Mouse (Mus musculus): ENCODE results near the gene Rnaseh2b. TPM values are rescaled to one million over a fixed set of nuclear protein-coding genes. Genes with fewer than 3 reads are reported as not detected.

Gene Rnaseh2b
- polyA plus RNA-seq (2015; fragmentation: Nextera tagmentation; extraction: Ambion mirVana) = 80.0 and 98.5 TPM in 2 replicates

DNA sequence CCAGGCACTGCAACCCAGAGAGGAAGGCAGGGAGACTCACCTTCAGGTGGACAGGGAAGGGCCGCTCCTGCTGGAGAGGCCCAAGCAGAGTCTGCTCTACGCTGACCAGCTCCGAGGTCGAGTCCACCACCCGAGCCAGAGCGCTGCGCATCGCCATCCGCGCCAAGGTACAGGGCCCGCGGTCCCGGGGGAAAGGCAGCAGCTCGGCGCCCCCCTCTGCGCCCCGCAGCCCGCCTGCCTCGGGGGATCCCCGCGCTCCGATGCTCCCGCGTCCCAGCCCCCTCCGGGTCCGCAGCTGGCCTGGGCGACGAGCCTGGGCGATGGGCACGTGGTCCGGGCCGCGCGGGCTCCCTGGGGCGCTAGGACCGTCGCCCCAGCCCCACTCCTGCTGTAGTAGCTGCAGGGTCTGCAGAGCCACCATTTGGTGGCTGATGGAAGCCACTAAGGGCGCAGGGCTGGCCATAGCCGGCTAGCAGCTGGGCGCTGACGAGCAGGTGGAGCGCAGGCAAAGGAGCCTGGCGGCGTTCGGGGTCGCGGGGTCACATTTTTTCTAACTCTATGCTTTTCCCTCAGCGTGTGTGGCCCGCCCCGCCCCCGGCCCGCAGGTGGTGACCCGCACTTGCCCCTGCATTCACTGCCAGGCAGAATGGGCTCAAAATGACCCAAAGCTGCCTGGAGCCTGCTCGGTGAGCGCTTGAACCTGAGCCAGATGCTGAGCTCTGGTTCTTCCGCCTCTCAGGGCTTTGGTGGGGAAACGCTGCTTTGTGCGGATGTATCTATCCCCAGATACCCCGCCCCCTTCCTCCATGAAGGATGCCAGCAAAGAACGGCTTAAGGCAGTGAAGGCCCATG, at the start of gene Rnaseh2b, which contains the start of gene Dleu7:
Gene Rnaseh2b, plus strand, starts transcription at position 102 of the 852 bp plus-strand sequence.
Gene Dleu7, minus strand, starts transcription at position 560 of the 852 bp plus-strand sequence.

Other genes with a start within 250 kb of the Rnaseh2b start
- gene Dleu7, start 458 bp downstream of the Rnaseh2b start, polyA plus RNA-seq (2015; fragmentation: Nextera tagmentation; extraction: Ambion mirVana) = 0.24 and 0.32 TPM in 2 replicates
- not detected in 2 replicates for gene Gucy1b2, start 163.7 kb downstream of the Rnaseh2b start, polyA plus RNA-seq (2015; fragmentation: Nextera tagmentation; extraction: Ambion mirVana)

All from spleen, postnatal 0 days (tissue).